Mouse (Mus musculus) adrenal gland, postnatal 25 days (tissue): ENCODE measurements around the gene Olfr273. TPM values are rescaled to one million over a fixed set of nuclear protein-coding genes. Genes with fewer than 3 reads are reported as not detected.
"Not testable (repeated sequence)": the region's sequence is repeated elsewhere in the genome, so short reads cannot be mapped to it uniquely, and the experiment has no call there.

Source experiments
- DNase-seq: peaks from one replicate; pipeline ENCODE4 v3.0.0; 2021; ENCODE audit warnings: mixed read lengths
- long read RNA-seq: library from polyadenylated mRNA; stranded (forward); transcript quantifications from one replicate; pipeline ENCODE4 v2.0.0, GENCODE M21; 2021
- total RNA-seq: library from RNA; stranded (reverse); gene quantifications from 2 replicates; pipeline ENCODE4 v1.2.3, GENCODE M21; 2021

Gene Olfr273
- not detected in 2 replicates for total RNA-seq
- long read RNA-seq = 0 reads

- DNase-seq = no peak
Observed at GRCm38 (mm10) chr4:52859136-52859535, at the start of gene Olfr273. Gene Olfr273, minus strand, starts transcription at chr4:52859236.

GRCm38 (mm10) chr4:52864156-52864555 lies 5.1 kb upstream of the Olfr273 start:
- DNase-seq = no peak

GRCm38 (mm10) chr4:52849672-52850071 lies 9.4 kb downstream of the Olfr273 start:
- DNase-seq = no peak

- DNase-seq = no peak
Observed at GRCm38 (mm10) chr4:52849039-52849635, 9.9 kb downstream of the Olfr273 start.

- not testable (repeated sequence) for DNase-seq
Observed at GRCm38 (mm10) chr4:52845411-52845810, 13.6 kb downstream of the Olfr273 start.

GRCm38 (mm10) chr4:52821375-52821774 lies 37.7 kb downstream of the Olfr273 start:
- DNase-seq = no peak

GRCm38 (mm10) chr4:52814304-52814703 lies 44.7 kb downstream of the Olfr273 start, which contains the start of gene Olfr275:
Gene Olfr275, plus strand, starts transcription at chr4:52814604.
- no peak for DNase-seq

- DNase-seq = no peak
Observed at GRCm38 (mm10) chr4:52811871-52812270, 47.2 kb downstream of the Olfr273 start.

Other genes starting within 250 kb of the Olfr273 start
- gene Olfr275, start 44.6 kb downstream of the Olfr273 start, total RNA-seq = not detected in 2 replicates
- gene Olfr272, start 59.9 kb upstream of the Olfr273 start, total RNA-seq = not detected in 2 replicates
- gene Olfr270, start 105.3 kb upstream of the Olfr273 start, total RNA-seq = not detected in 2 replicates
- gene Nipsnap3a, start 130.0 kb upstream of the Olfr273 start, total RNA-seq = not detected in 2 replicates
- gene Nipsnap3b, start 152.6 kb upstream of the Olfr273 start, total RNA-seq = 46.5 and 46.8 TPM in 2 replicates